Mouse (Mus musculus) olfactory bulb, adult 2 months (tissue): ENCODE data around the gene Olfr54.

Experiments
- CTCF ChIP-seq: fragments of 200-500 bp; IDR thresholded peaks from 2 replicates; pipeline ENCODE4 v1.5.1; 2012; ENCODE audit warnings: low read depth, mild to moderate bottlenecking, low read length, moderate library complexity; ENCODE audit not compliant: insufficient read depth
- POLR2A ChIP-seq: fragments of 200-500 bp; IDR thresholded peaks from 2 replicates; pipeline ENCODE4 v1.6.1; 2012; ENCODE audit warnings: mild to moderate bottlenecking, low read depth, low read length, moderate library complexity; ENCODE audit not compliant: insufficient read depth

- TF ChIP-seq CTCF = no peak
- TF ChIP-seq POLR2A = 0 out of 2 replicates have a peak, but pooled peaks have one; percentile 43
Measured at GRCm38 (mm10) chr11:51059151-51059571, 45.1 kb downstream of the Olfr54 start, which contains the start of gene Zfp354a.
